Mouse (Mus musculus) Patski (cell line): ENCODE measurements around the gene Mri1. TPM values are rescaled to one million over a fixed set of nuclear protein-coding genes. Genes with fewer than 3 reads are reported as not detected.

Source experiments
- ATAC-seq: fragments of 100-300 bp; one replicate; pipeline ENCODE4 v1.8.0; 2021
- CTCF ChIA-PET: fragments of 350-600 bp; sonication (Branson Sonifier 250); formaldehyde crosslinking; loops from one replicate; lab custom pipeline; 2022; ENCODE audit warnings: inconsistent platforms; lab: Charles Lee
- POLR2A ChIA-PET: fragments of 350-600 bp; sonication (Branson Sonifier 250); formaldehyde crosslinking; loops from one replicate; lab custom pipeline; 2022; ENCODE audit warnings: antibody characterized with exemption, inconsistent platforms; lab: Charles Lee
- DNase-seq: peaks from one replicate; pipeline ENCODE4 v3.0.0-alpha.2; 2011; ENCODE audit warnings: low read depth, low spot score
- H3K27me3 ChIP-seq: fragments of 371-371 bp; one replicate; pipeline ENCODE4 v1.5.1; 2021
- CTCF ChIP-seq: fragments of 100-300 bp; IDR thresholded peaks from one replicate; pipeline ENCODE4 v1.5.1; 2021
- in situ Hi-C: fragments of 300-500 bp; cut with MboI; formaldehyde crosslinking; loops from 3 replicates; pipeline ENCODE4 v1.11.1; 2018; ENCODE audit warnings: low pct_unique_long_range_greater_than_20kb, mixed read lengths
- polyA plus RNA-seq: library from polyadenylated mRNA; unstranded; gene quantifications from one replicate; pipeline ENCODE4 v1.2.3, GENCODE M21; 2021

Gene Mri1
- polyA plus RNA-seq, 1 experiment from 2014 or later, result 49.0 TPM

GRCm38 (mm10) chr8:84218143-84218542 lies 39.0 kb downstream of the Mri1 start:
- no peak for ATAC-seq
- TF ChIP-seq CTCF, result no peak
- in situ Hi-C loops, result no loop called here
- H3K27me3 ChIP-seq, result no peaks in the 10 kb centered on the region
- ChIA-PET CTCF (interaction anchor here (3.9 kb wide), 1 partner anchor 31 kb away, joined by 17 read pairs; no protein-coding TSS in a partner anchor), POLR2A (interaction anchor here (1.0 to 1.4 kb wide), 2 partner anchors 9 to 14 kb away, joined by 3 to 4 read pairs; no protein-coding TSS in a partner anchor)
- no peak for DNase-seq

- no peak for ATAC-seq
Observed at GRCm38 (mm10) chr8:84217206-84217605, 39.9 kb downstream of the Mri1 start.

GRCm38 (mm10) chr8:84213277-84213676 lies 43.8 kb downstream of the Mri1 start:
- TF ChIP-seq CTCF, result no peak
- DNase-seq (no peak), ATAC-seq (no peak)
- no peaks in the 10 kb centered on the region for H3K27me3 ChIP-seq
- POLR2A ChIA-PET, result interaction anchor here (0.7 to 1.2 kb wide), 2 partner anchors 12 to 547 kb away, joined by 3 to 4 read pairs; partner anchors contain the start of gene Ptger1
- CTCF ChIA-PET, result interaction anchor here (0.9 to 9.5 kb wide), 4 partner anchors 11 to 26 kb away, joined by 3 to 64 read pairs (median 4); partner anchors contain the start of gene Nanos3
- in situ Hi-C loops, result no loop called here

More at GRCm38 (mm10) chr8:84217206-84217605, 39.9 kb downstream of the Mri1 start:
- no peaks in the 10 kb centered on the region for H3K27me3 ChIP-seq
- in situ Hi-C loops, result no loop called here
- POLR2A ChIA-PET, result no interaction called here
- DNase-seq, result no peak
- TF ChIP-seq CTCF, result no peak
- CTCF ChIA-PET, result interaction anchor here (3.9 kb wide), 1 partner anchor 30 kb away, joined by 17 read pairs; no protein-coding TSS in a partner anchor

- no peaks in the 10 kb centered on the region for H3K27me3 ChIP-seq
- ChIA-PET POLR2A (interaction anchor here (0.7 to 1.0 kb wide), 2 partner anchors 9 to 32 kb away, joined by 3 to 5 read pairs; no protein-coding TSS in a partner anchor), CTCF (interaction anchor here (0.5 to 9.5 kb wide), 3 partner anchors 19 to 28 kb away, joined by 3 to 64 read pairs (median 3); partner anchors contain the start of gene Nanos3)
- DNase-seq (no peak), ATAC-seq (no peak)
- in situ Hi-C loops, result no loop called here
- no peak for TF ChIP-seq CTCF
Observed at GRCm38 (mm10) chr8:84211881-84212563, 45.1 kb downstream of the Mri1 start.

GRCm38 (mm10) chr8:84211202-84211601 lies 45.9 kb downstream of the Mri1 start:
- no peaks in the 10 kb centered on the region for H3K27me3 ChIP-seq
- ChIA-PET CTCF (interaction anchor here (9.5 kb wide), 1 partner anchor 24 kb away, joined by 64 read pairs; the partner anchor contains the start of gene Nanos3), POLR2A (interaction anchor here (1.0 kb wide), 1 partner anchor 10 kb away, joined by 3 read pairs; no protein-coding TSS in a partner anchor)
- no peak for TF ChIP-seq CTCF
- DNase-seq (no peak), ATAC-seq (no peak)
- in situ Hi-C loops, result no loop called here

GRCm38 (mm10) chr8:84210167-84210791 lies 46.8 kb downstream of the Mri1 start:
- no peak for DNase-seq
- no peaks in the 10 kb centered on the region for H3K27me3 ChIP-seq
- TF ChIP-seq CTCF, result no peak
- in situ Hi-C loops, result no loop called here
- ChIA-PET CTCF (interaction anchor here (0.8 to 9.5 kb wide), 4 partner anchors 13 to 26 kb away, joined by 3 to 64 read pairs (median 4); partner anchors contain the start of gene Nanos3), POLR2A (interaction anchor here (0.6 to 1.1 kb wide), 3 partner anchors 18 to 178 kb away, joined by 3 read pairs; no protein-coding TSS in a partner anchor)
- no peak for ATAC-seq

- H3K27me3 ChIP-seq, result no peaks in the 10 kb centered on the region
- DNase-seq (no peak), ATAC-seq (peak; percentile 35)
- CTCF ChIA-PET, result interaction anchor here (1.0 to 9.5 kb wide), 2 partner anchors 22 to 53 kb away, joined by 3 to 64 read pairs; partner anchors contain the start of gene Nanos3
- in situ Hi-C loops, result loop anchor here (10.0 kb wide), 1 partner anchor 776 kb away; no protein-coding TSS in a partner anchor
- TF ChIP-seq CTCF, result no peak
- POLR2A ChIA-PET, result interaction anchor here (0.7 to 2.3 kb wide), 5 partner anchors 8 to 60 kb away, joined by 3 to 8 read pairs (median 4); no protein-coding TSS in a partner anchor
Observed at GRCm38 (mm10) chr8:84208381-84209380, 48.4 kb downstream of the Mri1 start.

GRCm38 (mm10) chr8:84207811-84208210 lies 49.3 kb downstream of the Mri1 start:
- in situ Hi-C loops, result loop anchor here (10.0 kb wide), 1 partner anchor 777 kb away; no protein-coding TSS in a partner anchor
- CTCF ChIA-PET, result interaction anchor here (0.7 to 9.5 kb wide), 2 partner anchors 21 to 198 kb away, joined by 3 to 64 read pairs; partner anchors contain the start of gene Nanos3
- no peak for TF ChIP-seq CTCF
- POLR2A ChIA-PET, result interaction anchor here (1.0 to 2.3 kb wide), 3 partner anchors 15 to 61 kb away, joined by 3 to 8 read pairs (median 4); no protein-coding TSS in a partner anchor
- H3K27me3 ChIP-seq, result no peaks in the 10 kb centered on the region
- no peak for DNase-seq
- ATAC-seq, result no peak

GRCm38 (mm10) chr8:84206666-84207065 lies 50.5 kb downstream of the Mri1 start:
- in situ Hi-C loops, result loop anchor here (10.0 kb wide), 1 partner anchor 778 kb away; no protein-coding TSS in a partner anchor
- DNase-seq (no peak), ATAC-seq (no peak)
- POLR2A ChIA-PET, result interaction anchor here (2.3 kb wide), 1 partner anchor 20 kb away, joined by 8 read pairs; no protein-coding TSS in a partner anchor
- no peaks in the 10 kb centered on the region for H3K27me3 ChIP-seq
- TF ChIP-seq CTCF, result no peak
- CTCF ChIA-PET, result interaction anchor here (1.5 to 9.5 kb wide), 2 partner anchors 16 to 20 kb away, joined by 4 to 64 read pairs; partner anchors contain the start of gene Nanos3
